Mouse (Mus musculus) layer of hippocampus, postnatal 10 days (tissue): ENCODE results near the gene Fcrlb. TPM values are rescaled to one million over a fixed set of nuclear protein-coding genes. Genes with fewer than 3 reads are reported as not detected.

Source experiments
- DNase-seq, 2 experiments: peaks; one replicate each; pipeline ENCODE4 v3.0.0; 2021; ENCODE audit warnings: low spot score in 2 of 2
- total RNA-seq, 2 experiments: library from RNA; stranded (reverse); gene quantifications; 2 replicates each; pipeline ENCODE4 v1.2.3; 2021

The Fcrlb gene
- total RNA-seq, 2 experiments from 2014 or later, result 0.51 to 0.66 TPM

- DNase-seq, result peak in 1 of 2 experiments; percentile 12
These were observed 4.4 kb downstream of the Fcrlb start for GRCm38 (mm10) chr1:170908341-170908740.

- DNase-seq, result peak; percentile 41 to 58
These were observed 5.1 kb downstream of the Fcrlb start for GRCm38 (mm10) chr1:170907456-170908191.

GRCm38 (mm10) chr1:170907111-170907455 lies 5.7 kb downstream of the Fcrlb start:
- DNase-seq, result peak in 1 of 2 experiments; percentile 24

- no peak for DNase-seq
These were observed 9.3 kb downstream of the Fcrlb start for GRCm38 (mm10) chr1:170903485-170903884.

GRCm38 (mm10) chr1:170901536-170902238 lies 11.1 kb downstream of the Fcrlb start:
- peak; percentile 94 to 95 for DNase-seq

GRCm38 (mm10) chr1:170900799-170901467 lies 11.8 kb downstream of the Fcrlb start:
- peak; percentile 64 to 67 for DNase-seq

GRCm38 (mm10) chr1:170898413-170899075 lies 14.2 kb downstream of the Fcrlb start:
- DNase-seq, result no peak

GRCm38 (mm10) chr1:170896651-170897281 lies 16.0 kb downstream of the Fcrlb start:
- no peak for DNase-seq

GRCm38 (mm10) chr1:170894603-170895602 lies 17.8 kb downstream of the Fcrlb start:
- no peak for DNase-seq

GRCm38 (mm10) chr1:170892279-170892678 lies 20.5 kb downstream of the Fcrlb start:
- DNase-seq, result no peak

GRCm38 (mm10) chr1:170891646-170892045 lies 21.1 kb downstream of the Fcrlb start:
- DNase-seq, result no peak

GRCm38 (mm10) chr1:170889310-170889709 lies 23.4 kb downstream of the Fcrlb start:
- DNase-seq, result no peak

GRCm38 (mm10) chr1:170886044-170886458 lies 26.7 kb downstream of the Fcrlb start:
- no peak for DNase-seq

- peak; percentile 82 to 90 for DNase-seq
These were observed 27.7 kb downstream of the Fcrlb start, which contains the start of the genes Gm26620 and Dusp12 for GRCm38 (mm10) chr1:170884978-170885561. Gene Gm26620, plus strand, starts transcription at chr1:170885065. Gene Dusp12, minus strand, starts transcription at chr1:170885540.

GRCm38 (mm10) chr1:170884390-170884789 lies 28.4 kb downstream of the Fcrlb start:
- no peak for DNase-seq

- DNase-seq, result no peak
These were observed 29.7 kb downstream of the Fcrlb start for GRCm38 (mm10) chr1:170882915-170883485.

- DNase-seq, result no peak
These were observed 35.8 kb downstream of the Fcrlb start for GRCm38 (mm10) chr1:170876906-170877305.

GRCm38 (mm10) chr1:170875676-170876075 lies 37.1 kb downstream of the Fcrlb start:
- DNase-seq, result no peak

- DNase-seq, result no peak
These were observed 40.8 kb downstream of the Fcrlb start for GRCm38 (mm10) chr1:170871961-170872360.
